Mouse (Mus musculus) NIH3T3 (cell line): Measurements from ENCODE around the gene Adgrg5.
A peak's percentile ranks its signal among the peaks of the same experiment; 100 is the strongest.

Experiments used
- DNase-seq: peaks from one replicate; pipeline ENCODE4 v3.0.0-alpha.2; 2012; ENCODE audit warnings: low read depth

The Adgrg5 gene

GRCm38 (mm10) chr8:94967554-94967953, 44.1 kb downstream of the Adgrg5 start:
- peak; percentile 73 for DNase-seq

- DNase-seq, result no peak
Measured at GRCm38 (mm10) chr8:94973270-94973669, 49.8 kb downstream of the Adgrg5 start.

GRCm38 (mm10) chr8:94973786-94974185, 50.3 kb downstream of the Adgrg5 start:
- no peak for DNase-seq

GRCm38 (mm10) chr8:94974467-94975165, 51.1 kb downstream of the Adgrg5 start, which contains the start of gene Adgrg1:
Gene Adgrg1, plus strand, starts transcription at chr8:94974751.
- no peak for DNase-seq

GRCm38 (mm10) chr8:94976651-94977417, 53.3 kb downstream of the Adgrg5 start:
- no peak for DNase-seq

- no peak for DNase-seq
Measured at GRCm38 (mm10) chr8:94978131-94978530, 54.6 kb downstream of the Adgrg5 start.

- no peak for DNase-seq
Measured at GRCm38 (mm10) chr8:94978593-94979319, 55.3 kb downstream of the Adgrg5 start.

GRCm38 (mm10) chr8:94980176-94980575, 56.7 kb downstream of the Adgrg5 start:
- DNase-seq, result no peak

GRCm38 (mm10) chr8:94980976-94981375, 57.5 kb downstream of the Adgrg5 start:
- no peak for DNase-seq

GRCm38 (mm10) chr8:94981848-94982247, 58.4 kb downstream of the Adgrg5 start:
- DNase-seq, result no peak

- peak; percentile 33 for DNase-seq
Measured at GRCm38 (mm10) chr8:94983146-94983545, 59.7 kb downstream of the Adgrg5 start.

GRCm38 (mm10) chr8:94983881-94984516, 60.5 kb downstream of the Adgrg5 start:
- peak; percentile 90 for DNase-seq

- no peak for DNase-seq
Measured at GRCm38 (mm10) chr8:94985023-94985422, 61.5 kb downstream of the Adgrg5 start.

- DNase-seq, result no peak
Measured at GRCm38 (mm10) chr8:94986676-94987075, 63.2 kb downstream of the Adgrg5 start.

GRCm38 (mm10) chr8:94987553-94987952, 64.1 kb downstream of the Adgrg5 start:
- no peak for DNase-seq

- no peak for DNase-seq
Measured at GRCm38 (mm10) chr8:94988619-94989018, 65.1 kb downstream of the Adgrg5 start.

GRCm38 (mm10) chr8:94989711-94990110, 66.2 kb downstream of the Adgrg5 start:
- DNase-seq, result peak; percentile 39

- no peak for DNase-seq
Measured at GRCm38 (mm10) chr8:94990598-94991453, 67.3 kb downstream of the Adgrg5 start.

- no peak for DNase-seq
Measured at GRCm38 (mm10) chr8:94991454-94991994, 68.0 kb downstream of the Adgrg5 start.

- no peak for DNase-seq
Measured at GRCm38 (mm10) chr8:94992010-94992409, 68.5 kb downstream of the Adgrg5 start.

- DNase-seq, result peak; percentile 43
Measured at GRCm38 (mm10) chr8:94992534-94992933, 69.0 kb downstream of the Adgrg5 start.
